Mouse (Mus musculus): Measurements from ENCODE around the gene Taar5.

The Taar5 gene

DNA sequence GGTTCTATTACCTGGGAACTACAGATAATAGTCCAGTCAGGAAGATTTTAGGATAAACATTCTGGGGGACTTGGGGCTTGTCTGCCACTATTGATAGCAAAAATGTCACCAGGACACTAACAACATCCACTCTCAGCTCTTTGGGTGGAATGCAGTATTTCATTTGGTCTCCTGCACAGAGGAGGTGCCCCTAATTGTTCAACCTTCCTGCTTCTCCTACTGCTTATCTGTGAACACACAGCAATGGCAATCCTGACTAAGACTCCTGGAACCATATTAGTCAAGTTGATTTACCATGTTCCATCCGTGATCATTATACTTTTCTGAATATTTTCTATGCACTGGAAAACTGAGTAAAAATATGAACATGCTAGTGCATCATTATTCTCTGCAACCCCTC is 37.6 kb downstream of the Taar5 start:
- no peak for DNase-seq (ENCODE audit: low spot score)
